Mouse (Mus musculus): ENCODE data around the gene Cspg5.

Cspg5 gene

DNA sequence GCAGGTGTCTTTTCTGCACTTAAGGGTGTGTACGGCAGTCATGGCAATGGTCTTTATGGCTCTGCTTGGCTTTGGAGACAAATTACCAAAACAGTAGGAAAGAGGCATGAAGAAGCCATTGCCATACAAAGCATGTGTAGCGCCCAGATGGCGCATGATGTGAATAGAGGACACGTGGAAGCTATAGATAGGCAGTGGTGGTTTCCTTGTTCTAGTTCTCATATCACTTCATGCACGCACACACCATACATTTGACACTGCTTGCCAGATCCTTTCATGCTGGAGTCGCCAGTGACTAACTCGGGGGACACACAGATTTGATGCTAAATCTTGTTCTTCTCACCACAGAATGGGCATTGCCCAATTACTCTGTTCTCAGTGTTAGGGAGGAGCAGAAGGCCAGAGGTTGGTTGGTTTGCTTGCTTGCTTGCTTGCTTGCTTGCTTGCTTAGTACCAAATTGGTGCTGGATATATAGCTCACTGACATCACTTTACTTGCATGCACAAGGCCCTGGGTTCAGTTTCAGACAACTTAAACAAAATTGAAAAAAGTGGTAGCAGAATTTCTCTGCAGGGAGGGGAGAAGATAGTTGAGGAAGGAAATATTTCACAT is at the start of gene Cspg5:
Gene Cspg5, plus strand, starts transcription at position 563 of the 613 bp plus-strand sequence.
- no peak for DNase-seq (ENCODE audit: low read depth, low spot score)

GRCm38 (mm10) chr9:110199870-110200269 is 43.7 kb upstream of the Cspg5 start:
- DNase-seq (ENCODE audit: low read depth, low spot score): no peak

- no peak for DNase-seq (ENCODE audit: low read depth, low spot score)
These were observed 37.8 kb upstream of the Cspg5 start for GRCm38 (mm10) chr9:110205526-110206404.

DNA sequence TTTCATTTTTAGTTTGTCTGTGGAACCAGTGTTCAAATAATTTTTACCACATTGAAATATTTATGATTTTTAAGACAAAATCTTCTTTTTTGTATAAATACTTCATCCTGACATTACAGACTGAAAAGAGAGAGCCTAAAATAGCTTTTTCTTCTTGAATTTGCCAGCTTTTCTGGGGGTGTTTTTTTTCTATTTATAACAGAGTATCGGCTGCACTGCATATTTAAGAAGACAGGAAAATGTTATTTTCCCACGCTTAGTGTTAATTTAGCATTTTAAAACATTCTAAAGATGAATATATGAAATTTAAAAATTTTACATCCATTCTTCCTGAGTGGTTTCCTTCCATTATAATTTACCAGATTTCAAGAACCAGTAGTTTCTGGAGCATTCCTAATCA is 37.1 kb upstream of the Cspg5 start:
- no peak for DNase-seq (ENCODE audit: low read depth, low spot score)

GRCm38 (mm10) chr9:110208265-110208664 is 35.3 kb upstream of the Cspg5 start:
- no peak for DNase-seq (ENCODE audit: low read depth, low spot score)

- no peak for DNase-seq (ENCODE audit: low read depth, low spot score)
These were observed 34.6 kb upstream of the Cspg5 start for GRCm38 (mm10) chr9:110208967-110209366.

- DNase-seq (ENCODE audit: low read depth, low spot score): no peak
These were observed 19.3 kb upstream of the Cspg5 start for GRCm38 (mm10) chr9:110224273-110224672.

GRCm38 (mm10) chr9:110226191-110226590 is 17.4 kb upstream of the Cspg5 start:
- DNase-seq (ENCODE audit: low read depth, low spot score): no peak

DNA sequence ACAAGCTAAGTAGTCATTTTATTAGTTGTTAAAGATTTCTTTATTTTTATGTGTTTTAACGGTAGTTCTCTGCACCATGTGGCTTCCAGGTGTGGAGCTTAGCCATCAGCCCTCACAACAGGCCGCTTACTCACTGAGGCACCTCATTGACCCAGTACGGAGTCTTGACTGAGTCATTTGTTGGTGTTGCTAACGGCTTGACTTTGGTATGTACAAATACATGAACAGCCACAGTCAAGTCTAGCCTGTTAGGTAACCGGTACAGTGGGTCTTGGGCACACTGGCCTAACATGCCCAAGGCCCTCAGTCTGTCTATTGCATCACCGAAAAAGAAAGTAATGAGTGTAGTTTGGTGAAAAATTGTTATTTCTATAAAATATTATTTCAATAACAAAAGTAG is 14.9 kb upstream of the Cspg5 start:
- no peak for DNase-seq (ENCODE audit: low read depth, low spot score)

DNA sequence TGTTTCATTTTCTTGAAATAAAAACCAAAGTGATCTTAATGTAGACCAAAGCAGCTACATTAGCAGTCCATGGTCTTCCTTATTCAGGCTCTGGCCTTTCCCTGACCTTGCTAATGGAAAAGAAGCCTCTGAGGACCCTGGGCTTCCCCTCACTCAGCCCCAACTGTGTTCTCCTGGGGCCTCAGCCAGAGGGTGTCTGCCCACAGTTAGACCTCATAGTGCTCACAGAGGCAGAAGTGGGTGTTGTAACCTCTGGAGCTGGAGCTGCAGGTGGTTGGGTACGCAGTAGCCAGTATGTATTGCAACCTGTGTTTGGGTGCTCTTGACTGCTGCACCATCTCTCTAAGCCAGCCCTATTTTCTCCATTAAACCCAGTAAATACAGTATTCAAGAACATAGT is 14.5 kb upstream of the Cspg5 start:
- DNase-seq (ENCODE audit: low read depth, low spot score): no peak

GRCm38 (mm10) chr9:110229566-110230248 is 13.9 kb upstream of the Cspg5 start:
- DNase-seq (ENCODE audit: low read depth, low spot score): no peak

- DNase-seq (ENCODE audit: low read depth, low spot score): no peak
These were observed 13.1 kb upstream of the Cspg5 start for GRCm38 (mm10) chr9:110230395-110231071.

DNA sequence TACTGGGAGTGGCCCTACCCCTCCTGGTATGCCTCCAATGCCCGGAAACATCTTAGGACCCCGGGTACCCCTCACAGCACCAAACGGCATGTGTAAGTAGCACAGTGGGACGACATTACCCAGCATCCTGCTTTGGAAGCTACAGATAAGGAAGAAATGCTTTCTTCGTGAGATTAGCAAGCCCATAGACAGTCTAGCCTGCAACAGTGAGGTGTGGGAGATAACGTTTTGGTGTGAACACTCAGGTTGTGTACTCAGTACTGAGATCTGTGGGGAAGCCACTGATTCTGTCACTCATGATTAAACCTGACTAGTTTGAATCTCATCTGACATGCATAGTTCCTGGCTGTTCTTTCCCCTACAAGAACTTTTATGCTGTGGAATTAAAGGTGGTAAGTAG is 8.6 kb upstream of the Cspg5 start:
- DNase-seq (ENCODE audit: low read depth, low spot score): no peak

DNA sequence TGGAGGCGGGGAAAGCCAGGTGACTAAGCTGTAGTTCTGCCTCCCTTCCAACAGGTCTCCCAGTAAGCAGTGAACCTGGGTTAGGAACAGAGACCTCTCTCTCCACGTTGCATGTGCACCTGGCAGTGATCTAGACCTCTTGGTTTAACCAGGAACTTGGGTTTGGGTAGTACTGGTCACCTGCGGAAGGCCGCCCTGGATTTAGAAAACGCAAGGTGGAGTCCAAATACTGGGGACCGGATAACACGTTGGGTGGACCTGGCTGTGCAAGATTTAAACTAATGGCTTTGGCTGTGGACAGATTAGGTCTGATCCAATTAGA is 945 bp downstream of the Cspg5 start:
- DNase-seq (ENCODE audit: low read depth, low spot score): no peak

DNA sequence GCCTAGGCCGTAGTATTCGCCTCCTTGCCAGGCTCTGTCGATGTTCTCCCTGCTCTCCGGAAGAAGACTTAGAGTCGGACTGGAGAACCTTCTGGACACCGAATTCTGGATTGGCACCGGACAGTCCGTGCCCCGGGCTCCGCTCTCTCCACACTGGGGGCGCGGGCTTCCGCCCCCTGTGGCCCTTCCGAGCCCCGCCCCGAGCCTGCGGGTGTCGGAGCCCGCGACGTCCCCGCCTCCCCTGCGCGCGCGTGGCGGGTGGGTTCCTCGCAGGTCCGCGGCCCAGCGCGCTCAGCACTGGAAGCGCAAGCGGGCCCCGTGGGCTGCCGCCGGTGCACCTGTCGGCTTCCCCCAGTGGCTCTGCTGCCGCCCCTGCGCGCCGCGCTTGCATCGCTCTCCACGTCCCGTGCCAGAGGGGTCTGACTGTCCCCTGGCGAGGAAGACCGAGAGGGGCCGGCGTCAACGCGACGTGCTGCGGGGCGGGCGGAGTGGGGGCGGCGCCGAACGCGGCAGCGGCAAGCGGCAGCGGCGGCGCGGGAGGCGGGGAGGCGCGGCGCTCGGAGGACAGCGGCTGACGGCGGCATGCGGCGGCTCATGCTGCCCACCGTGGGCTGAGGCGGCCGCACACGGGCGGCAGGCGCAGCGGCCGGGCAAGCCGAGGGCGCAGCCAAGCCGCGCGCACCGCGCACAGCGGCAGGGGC is 1.5 kb downstream of the Cspg5 start:
- no peak for DNase-seq (ENCODE audit: low read depth, low spot score)

GRCm38 (mm10) chr9:110245590-110246320 is 2.2 kb downstream of the Cspg5 start:
- DNase-seq (ENCODE audit: low read depth, low spot score): no peak

DNA sequence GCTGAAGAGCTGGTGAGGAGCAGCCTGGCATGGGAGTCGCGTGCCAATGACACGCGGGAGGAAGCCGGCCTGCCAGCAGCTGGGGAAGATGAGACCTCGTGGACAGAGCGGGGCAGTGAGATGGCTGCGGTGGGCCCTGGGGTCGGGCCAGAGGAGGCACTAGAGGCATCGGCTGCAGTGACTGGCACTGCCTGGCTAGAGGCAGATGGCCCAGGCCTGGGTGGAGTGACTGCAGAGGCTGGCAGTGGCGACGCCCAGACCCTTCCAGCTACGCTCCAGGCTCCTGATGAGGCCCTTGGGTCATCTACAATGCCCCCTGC is 2.7 kb downstream of the Cspg5 start:
- DNase-seq (ENCODE audit: low read depth, low spot score): no peak

DNA sequence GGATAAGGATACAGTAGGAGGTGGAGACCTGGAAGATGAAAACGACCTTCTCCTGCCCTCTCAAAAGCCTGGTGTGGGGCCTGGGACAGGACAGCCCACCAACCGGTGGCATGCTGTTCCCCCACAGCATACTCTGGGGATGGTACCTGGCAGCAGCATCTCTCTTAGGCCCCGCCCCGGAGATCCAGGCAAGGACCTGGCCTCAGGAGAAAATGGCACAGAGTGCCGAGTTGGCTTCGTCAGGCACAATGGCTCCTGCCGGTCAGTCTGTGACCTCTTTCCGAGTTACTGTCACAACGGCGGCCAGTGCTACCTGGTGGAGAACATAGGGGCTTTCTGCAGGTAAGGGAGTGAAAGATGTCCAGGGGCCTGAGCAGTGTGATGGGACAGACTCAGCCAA is 3.5 kb downstream of the Cspg5 start:
- DNase-seq (ENCODE audit: low read depth, low spot score): no peak

DNA sequence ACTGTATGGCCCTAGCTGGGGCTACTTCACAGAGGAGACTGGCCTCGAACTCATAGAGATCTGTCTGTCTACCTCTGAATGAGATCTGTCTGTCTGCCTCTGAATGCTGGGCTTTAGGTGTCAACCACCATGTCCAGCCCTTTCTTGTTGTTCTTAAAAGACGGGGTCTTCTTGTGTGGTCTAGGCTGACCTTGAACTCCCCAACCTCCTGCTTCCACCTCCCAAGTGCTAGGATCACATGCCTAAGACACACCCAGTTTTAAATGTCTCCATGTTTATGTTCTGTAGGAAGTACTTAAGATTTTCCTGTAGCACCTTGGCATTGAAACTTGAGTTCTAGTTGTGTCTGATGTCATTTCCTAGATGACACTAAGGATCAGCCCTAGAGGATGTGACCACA is 5.3 kb downstream of the Cspg5 start:
- no peak for DNase-seq (ENCODE audit: low read depth, low spot score)

GRCm38 (mm10) chr9:110249823-110250543 is 6.4 kb downstream of the Cspg5 start:
- DNase-seq (ENCODE audit: low read depth, low spot score): no peak

Data from skeletal muscle tissue, adult 2 months (tissue).